Mouse (Mus musculus) cerebellum, adult 11 months (tissue): ENCODE results near the gene Gm27021.

ENCODE experiments used
- DNase-seq: peaks from one replicate; pipeline ENCODE4 v3.0.0; 2022

Gene Gm27021

GRCm38 (mm10) chr8:120563851-120564837 lies 103.7 kb downstream of the Gm27021 start:
- DNase-seq, result no peak

DNA sequence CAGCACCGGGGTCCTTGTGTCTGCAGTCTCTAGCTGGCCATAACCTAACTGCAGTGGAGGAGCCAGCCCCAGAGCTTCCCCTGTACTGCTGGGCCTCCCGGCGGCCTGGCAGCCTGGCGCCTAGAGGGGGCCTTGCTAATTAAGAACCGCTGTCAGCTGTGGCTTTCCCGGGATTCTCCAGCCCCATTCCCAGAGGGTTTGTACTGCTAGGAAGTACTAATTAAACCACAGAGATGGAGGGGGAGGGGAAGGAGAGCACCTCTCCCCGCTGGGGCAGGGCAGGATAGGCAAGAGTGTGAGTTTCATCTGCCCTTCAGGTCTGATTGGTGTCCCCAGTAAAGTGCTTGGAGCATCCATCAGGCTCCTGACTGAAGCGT lies 104.5 kb downstream of the Gm27021 start:
- no peak for DNase-seq

DNA sequence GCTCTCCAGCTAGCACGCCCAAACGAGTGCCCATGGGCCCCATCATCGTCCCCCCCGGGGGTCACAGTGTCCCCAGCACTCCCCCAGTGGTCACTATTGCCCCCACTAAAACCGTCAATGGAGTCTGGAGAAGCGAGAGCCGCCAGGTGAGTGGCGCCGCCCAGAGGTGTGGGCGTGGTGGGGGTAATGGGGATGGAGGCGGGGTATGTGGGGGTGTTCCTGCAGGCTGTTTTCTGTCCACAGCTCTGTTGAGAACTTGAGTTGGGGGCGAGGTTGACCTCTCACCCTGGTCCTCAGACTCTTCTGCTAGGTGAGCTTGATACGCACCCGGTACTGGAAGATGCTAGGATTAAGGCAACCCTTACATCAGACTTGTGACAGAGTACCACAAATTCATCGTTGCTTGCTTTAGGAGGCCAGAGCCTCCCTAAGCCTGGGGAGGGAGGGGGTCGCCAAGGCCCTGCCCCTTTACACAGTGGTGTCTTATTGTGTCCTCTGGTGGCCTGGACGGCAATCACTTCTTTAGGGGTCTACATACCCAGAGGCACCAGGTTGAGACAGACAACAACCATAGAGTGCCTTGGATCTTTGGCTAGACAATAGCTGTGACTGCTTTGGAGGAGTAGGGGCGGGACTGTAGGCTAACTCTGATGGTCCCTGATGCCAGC lies 105.1 kb downstream of the Gm27021 start:
- no peak for DNase-seq

GRCm38 (mm10) chr8:120561539-120562435 lies 106.1 kb downstream of the Gm27021 start:
- DNase-seq, result no peak

- no peak for DNase-seq
Observed at GRCm38 (mm10) chr8:120560535-120560934, 107.3 kb downstream of the Gm27021 start.

- DNase-seq, result no peak
Observed at GRCm38 (mm10) chr8:120559654-120560053, 108.2 kb downstream of the Gm27021 start.
